Mouse (Mus musculus) MEL (cell line): ENCODE data around the gene Ehbp1l1. TPM values are rescaled to one million over a fixed set of nuclear protein-coding genes. Genes with fewer than 3 reads are reported as not detected.

Experiments used
- DNase-seq: peaks from one replicate; pipeline ENCODE4 v3.0.0; 2011; ENCODE audit warnings: low read depth, low spot score
- H3K27ac ChIP-seq: 2 replicates; pipeline ENCODE4 v1.5.1; 2012; ENCODE audit warnings: low read depth, mild to moderate bottlenecking, control low read depth, low read length, moderate library complexity; ENCODE audit not compliant: control insufficient read depth
- H3K27me3 ChIP-seq, 2 experiments: fragments of 150-350 bp in 1 of 2; sonication (generic) in 1 of 2; 2 replicates each; pipeline ENCODE4 v1.6.1; 2012; ENCODE audit warnings: low read length in 2 of 2, mild to moderate bottlenecking in 2 of 2, improper control_type of control experiment in 1 of 2, moderate library complexity in 1 of 2; ENCODE audit not compliant: insufficient read depth in 2 of 2, control insufficient read depth in 1 of 2
- H3K36me3 ChIP-seq, 2 experiments: 2 replicates each; pipeline ENCODE4 v1.6.1; 2012 to 2014; ENCODE audit warnings: low read length in 2 of 2, improper control_type of control experiment in 1 of 2, inconsistent platforms in 1 of 2, mild to moderate bottlenecking in 1 of 2; ENCODE audit not compliant: insufficient read depth in 2 of 2, control insufficient read depth in 1 of 2
- H3K4me1 ChIP-seq, 2 experiments: fragments of 150-350 bp in 1 of 2; sonication (generic) in 1 of 2; 2 replicates each; pipeline ENCODE4 v1.6.1; 2012; ENCODE audit warnings: low read length in 2 of 2, improper control_type of control experiment in 1 of 2, mild to moderate bottlenecking in 1 of 2; ENCODE audit not compliant: insufficient read depth in 2 of 2, control insufficient read depth in 1 of 2
- H3K4me3 ChIP-seq, 2 experiments: fragments of 150-350 bp in 1 of 2; sonication (generic) in 1 of 2; 2 replicates each; pipeline ENCODE4 v1.5.1; 2012; ENCODE audit warnings: low read depth in 2 of 2, low read length in 2 of 2, mild to moderate bottlenecking in 2 of 2, moderate library complexity in 2 of 2, control low read depth in 1 of 2, improper control_type of control experiment in 1 of 2; ENCODE audit not compliant: control insufficient read depth in 1 of 2, insufficient read depth in 1 of 2
- H3K79me2 ChIP-seq: 2 replicates; pipeline ENCODE4 v1.6.1; 2012; ENCODE audit warnings: mild to moderate bottlenecking, low read length, moderate library complexity; ENCODE audit not compliant: control insufficient read depth, poor library complexity, insufficient read depth
- H3K9ac ChIP-seq: 2 replicates; pipeline ENCODE4 v1.6.1; 2012; ENCODE audit warnings: low read depth, mild to moderate bottlenecking, control low read depth, low read length, moderate library complexity; ENCODE audit not compliant: control insufficient read depth, poor library complexity, severe bottlenecking
- H3K9me3 ChIP-seq: fragments of 150-350 bp; sonication (generic); replicated peaks from 2 replicates; pipeline ENCODE4 v1.6.1; 2012; ENCODE audit warnings: mild to moderate bottlenecking, low read length, improper control_type of control experiment, moderate library complexity; ENCODE audit not compliant: insufficient read depth
- BHLHE40 ChIP-seq: IDR thresholded peaks from 2 replicates; pipeline ENCODE4 v1.6.1; 2012; ENCODE audit warnings: low read depth, mild to moderate bottlenecking, inconsistent platforms, low read length, improper control_type of control experiment, borderline replicate concordance
- CHD2 ChIP-seq: IDR thresholded peaks from 2 replicates; pipeline ENCODE4 v1.6.1; 2011; ENCODE audit warnings: low read length, improper control_type of control experiment
- CTCF ChIP-seq, 3 experiments: IDR thresholded peaks in 2 of 3; conservative IDR thresholded peaks in 1 of 3; 2 replicates each; pipeline ENCODE4 v1.5.1; 2011 to 2012; ENCODE audit warnings: low read length in 3 of 3, low read depth in 2 of 3, mild to moderate bottlenecking in 2 of 3, improper control_type of control experiment in 1 of 3, inconsistent platforms in 1 of 3, mixed read lengths in 1 of 3, moderate library complexity in 1 of 3; ENCODE audit not compliant: control insufficient read depth in 1 of 3, insufficient read depth in 1 of 3, poor library complexity in 1 of 3, severe bottlenecking in 1 of 3
- EP300 ChIP-seq, 2 experiments: IDR thresholded peaks; 2 replicates each; pipeline ENCODE4 v1.6.1; 2011; ENCODE audit warnings: improper control_type of control experiment in 2 of 2, low read length in 2 of 2, low read depth in 1 of 2, mild to moderate bottlenecking in 1 of 2
- ETS1 ChIP-seq: IDR thresholded peaks from 2 replicates; pipeline ENCODE4 v1.6.1; 2012; ENCODE audit warnings: low read depth, mild to moderate bottlenecking, inconsistent platforms, low read length, improper control_type of control experiment, moderate library complexity
- HCFC1 ChIP-seq: IDR thresholded peaks from 2 replicates; pipeline ENCODE4 v1.6.1; 2012; ENCODE audit warnings: low read depth, mild to moderate bottlenecking, inconsistent platforms, low read length, improper control_type of control experiment, moderate library complexity
- JUND ChIP-seq: IDR thresholded peaks from 2 replicates; pipeline ENCODE4 v1.6.1; 2011; ENCODE audit warnings: low read depth, mild to moderate bottlenecking, improper control_type of control experiment, low read length
- MAFK ChIP-seq: IDR thresholded peaks from 2 replicates; pipeline ENCODE4 v1.6.1; 2011; ENCODE audit warnings: low read depth, mild to moderate bottlenecking, low read length, improper control_type of control experiment, borderline replicate concordance
- MYB ChIP-seq: IDR thresholded peaks from 2 replicates; pipeline ENCODE4 v1.6.1; 2011; ENCODE audit warnings: mild to moderate bottlenecking, low read depth, low read length, improper control_type of control experiment
- MYC ChIP-seq: IDR thresholded peaks from 2 replicates; pipeline ENCODE4 v1.6.1; 2011; ENCODE audit warnings: low read depth, mild to moderate bottlenecking, low read length, improper control_type of control experiment, moderate library complexity
- NRF1 ChIP-seq: IDR thresholded peaks from 2 replicates; pipeline ENCODE4 v1.6.1; 2014; ENCODE audit warnings: low read depth, mild to moderate bottlenecking, inconsistent platforms, low read length, improper control_type of control experiment, moderate library complexity; ENCODE audit not compliant: poor library complexity, insufficient read depth, severe bottlenecking
- POLR2AphosphoS2 ChIP-seq: IDR thresholded peaks from 2 replicates; pipeline ENCODE4 v1.6.1; 2011; ENCODE audit warnings: low read length, improper control_type of control experiment
- RCOR1 ChIP-seq: IDR thresholded peaks from 2 replicates; pipeline ENCODE4 v1.6.1; 2012; ENCODE audit warnings: low read depth, mild to moderate bottlenecking, inconsistent platforms, low read length, improper control_type of control experiment
- SIN3A ChIP-seq: IDR thresholded peaks from 2 replicates; pipeline ENCODE4 v1.6.1; 2012; ENCODE audit warnings: low read length, improper control_type of control experiment, inconsistent platforms
- SMC3 ChIP-seq: IDR thresholded peaks from 2 replicates; pipeline ENCODE4 v1.6.1; 2011; ENCODE audit warnings: low read depth, low read length, improper control_type of control experiment
- TAL1 ChIP-seq: IDR thresholded peaks from 2 replicates; pipeline ENCODE4 v1.6.1; 2012; ENCODE audit warnings: mild to moderate bottlenecking, inconsistent platforms, low read length, moderate library complexity, mixed read lengths
- TBP ChIP-seq: IDR thresholded peaks from 2 replicates; pipeline ENCODE4 v1.8.0; 2011; ENCODE audit warnings: low read depth, low read length, improper control_type of control experiment
- TCF12 ChIP-seq: IDR thresholded peaks from 2 replicates; pipeline ENCODE4 v1.6.1; 2014; ENCODE audit warnings: low read depth, mild to moderate bottlenecking, inconsistent platforms, low read length, improper control_type of control experiment, moderate library complexity
- UBTF ChIP-seq: IDR thresholded peaks from 2 replicates; pipeline ENCODE4 v1.6.1; 2012; ENCODE audit warnings: low read depth, mild to moderate bottlenecking, inconsistent platforms, low read length, improper control_type of control experiment, moderate library complexity, borderline replicate concordance; ENCODE audit not compliant: insufficient read depth
- USF1 ChIP-seq: IDR thresholded peaks from 2 replicates; pipeline ENCODE4 v1.6.1; 2014; ENCODE audit warnings: low read depth, mild to moderate bottlenecking, inconsistent platforms, low read length, improper control_type of control experiment, moderate library complexity
- ZKSCAN1 ChIP-seq: IDR thresholded peaks from 2 replicates; pipeline ENCODE4 v1.6.1; 2012; ENCODE audit warnings: low read depth, mild to moderate bottlenecking, inconsistent platforms, low read length, improper control_type of control experiment, moderate library complexity
- ZNF384 ChIP-seq: IDR thresholded peaks from 2 replicates; pipeline ENCODE4 v1.6.1; 2012; ENCODE audit warnings: low read depth, mild to moderate bottlenecking, inconsistent platforms, low read length, improper control_type of control experiment
- polyA plus RNA-seq, 2 experiments: library from polyadenylated mRNA; stranded (reverse) in 1 of 2; unstranded in 1 of 2; fragments of >175 nt in 1 of 2; fragments of >200 nt in 1 of 2; gene quantifications; 2 replicates each; pipeline versions ENCODE4 v1.2.1 to v1.2.4; 2012; ENCODE audit warnings: low replicate concordance in 2 of 2, low read depth in 1 of 2; ENCODE audit not compliant: insufficient read length in 2 of 2, insufficient read depth in 1 of 2, missing spikeins in 1 of 2
- total RNA-seq: library from RNA; depleted of rRNA; stranded (reverse); fragments of 300-350 nt; gene quantifications from 2 replicates; pipeline ENCODE4 v1.2.3, GENCODE M21; 2012

Ehbp1l1 gene
- total and polyA plus RNA-seq, 3 experiments: 63.2 to 113 (median 77.3) TPM

DNA sequence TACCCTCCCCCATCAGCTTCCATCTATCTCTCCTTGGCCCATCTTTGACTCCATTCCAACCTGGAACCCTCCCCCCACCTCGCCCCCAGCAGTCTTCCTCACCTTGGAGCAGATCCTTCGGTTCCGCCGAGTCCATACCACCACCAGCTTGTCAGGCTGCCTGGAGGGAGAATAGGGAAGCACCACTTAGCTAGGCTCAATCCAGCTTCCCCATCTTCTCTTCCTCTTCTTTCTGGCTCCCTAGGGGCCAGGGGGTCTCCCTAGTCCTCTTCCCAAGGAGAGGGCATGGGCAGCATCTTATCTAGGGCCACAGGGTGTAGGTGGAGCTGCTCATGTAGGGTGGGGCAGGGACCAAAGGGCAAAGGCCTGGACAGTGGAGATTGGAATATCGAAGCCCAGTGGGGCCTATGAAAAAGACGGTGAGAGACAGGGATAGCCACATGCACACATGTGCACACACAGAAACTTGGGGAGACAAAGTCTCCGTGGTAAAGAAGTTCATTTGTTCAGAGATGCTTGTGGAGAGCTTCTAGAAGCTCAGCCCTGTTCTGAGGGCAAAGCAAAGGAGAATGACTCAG, 3.2 kb downstream of the Ehbp1l1 start:
- H3K79me2 ChIP-seq: peaks cover 30% of the 10 kb centered on the region
- H3K4me1 ChIP-seq: peaks cover 3 to 31% of the 10 kb centered on the region in 2 experiments; a peak in 3 of 4 replicates
- TF ChIP-seq TAL1: peak; percentile 13; the same call in 1 of the 2 replicates
- TF ChIP-seq NRF1: no peak
- TF ChIP-seq EP300 (IDR thresholded peaks at IDR 0.05; ENCODE audit: low read depth in 1 of 2, low read length in 2 of 2): 0 out of 4 replicates have a peak, but pooled peaks of 1 of the 2 experiments have one; percentile 13
- TF ChIP-seq SIN3A: 0 out of 2 replicates have a peak, but pooled peaks have one; percentile 10
- TF ChIP-seq, all 39 proteins: peak for 3
- Histone ChIP-seq H3K36me3 (peaks cover 8 to 34% of the 10 kb centered on the region in 2 experiments), H3K9me3 (no peaks in the 10 kb centered on the region), H3K27ac (peak overlapping the region; percentile 28; the same call in 1 of the 2 replicates), H3K9ac (no peak overlapping the region), H3K27me3 (no peaks in the 10 kb centered on the region), H3K4me3 (no peak overlapping the region)
- peak; percentile 41 for DNase-seq

DNA sequence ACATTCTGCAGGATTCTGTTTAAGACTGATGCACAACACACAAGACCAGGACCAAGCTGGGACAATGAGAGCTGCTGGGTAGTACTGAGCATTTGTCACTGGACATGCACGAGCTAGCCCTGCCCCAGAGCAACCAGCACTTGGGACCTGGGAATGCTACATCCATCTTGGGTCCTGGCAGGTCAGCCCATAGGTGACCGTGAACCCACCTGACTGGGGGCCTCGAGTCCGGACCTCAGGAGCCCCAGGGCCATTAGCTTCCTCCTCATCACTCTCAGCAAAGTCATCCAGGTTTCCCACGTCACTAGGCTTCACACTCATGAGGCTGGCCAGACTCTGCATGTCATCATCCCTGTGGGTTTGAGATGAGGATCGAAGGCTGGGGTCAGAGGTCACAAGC, 4.9 kb downstream of the Ehbp1l1 start:
- no peak overlapping the region for H3K9ac ChIP-seq
- no peak overlapping the region for H3K27ac ChIP-seq

GRCm38 (mm10) chr19:5716955-5717354, 9.2 kb downstream of the Ehbp1l1 start:
- Histone ChIP-seq H3K79me2 (peaks cover 1% of the 10 kb centered on the region; the same call in 1 of the 2 replicates), H3K36me3 (peaks cover 8 to 14% of the 10 kb centered on the region in 2 experiments), H3K9me3 (no peaks in the 10 kb centered on the region), H3K4me1 (peaks cover 0 to 4% of the 10 kb centered on the region in 2 experiments; a peak in 2 of 4 replicates), H3K9ac (no peak overlapping the region), H3K27ac (no peak overlapping the region), H3K27me3 (no peaks in the 10 kb centered on the region), H3K4me3 (no peak overlapping the region)
- no peak for DNase-seq
- TF ChIP-seq MAFK (no peak), ETS1 (no peak), UBTF (no peak), MYB (no peak), NRF1 (no peak), USF1 (no peak), TBP (no peak), ZKSCAN1 (no peak), JUND (no peak), RCOR1 (no peak), TAL1 (no peak), BHLHE40 (no peak), CTCF (IDR thresholded peaks at IDR 0.05 in 2 of 3, conservative IDR thresholded peaks at IDR 0.05 in 1 of 3; ENCODE audit: control insufficient read depth in 1 of 3, insufficient read depth in 1 of 3, low read depth in 2 of 3, low read length in 3 of 3, poor library complexity in 1 of 3, severe bottlenecking in 1 of 3) (no peak), MYC (no peak), HCFC1 (no peak), TCF12 (no peak), ZNF384 (no peak), CHD2 (no peak), POLR2AphosphoS2 (no peak)

More for the DNA sequence above, 4.9 kb downstream of the Ehbp1l1 start:
- Histone ChIP-seq H3K9me3 (no peaks in the 10 kb centered on the region), H3K4me1 (peaks cover 3 to 19% of the 10 kb centered on the region in 2 experiments; a peak in 3 of 4 replicates), H3K36me3 (peaks cover 8 to 27% of the 10 kb centered on the region in 2 experiments), H3K79me2 (peaks cover 28% of the 10 kb centered on the region), H3K4me3 (no peak overlapping the region), H3K27me3 (no peaks in the 10 kb centered on the region)
- TF ChIP-seq SMC3 (no peak), MAFK (no peak), HCFC1 (no peak)
- no peak for DNase-seq
